Mouse (Mus musculus): ENCODE measurements around the gene 4930404N11Rik. TPM values are rescaled to one million over a fixed set of nuclear protein-coding genes. Genes with fewer than 3 reads are reported as not detected.

The 4930404N11Rik gene
- polyA plus RNA-seq, 1 experiment from 2014 or later, result 0.61 TPM

GRCm38 (mm10) chr10:81385603-81386306, 20.1 kb upstream of the 4930404N11Rik start:
- no peak overlapping the region for H3K27ac ChIP-seq
- peaks cover 37% of the 10 kb centered on the region for H3K4me1 ChIP-seq (replicated peaks)
- H3K9me3 ChIP-seq, result no peaks in the 10 kb centered on the region
- H3K36me3 ChIP-seq, result peaks cover 44% of the 10 kb centered on the region
- H3K27me3 ChIP-seq (ENCODE audit: insufficient read depth, poor library complexity, severe bottlenecking), result no peaks in the 10 kb centered on the region
- no peak for DNase-seq (ENCODE audit: low spot score)
- H3K4me3 ChIP-seq, result peak overlapping the region; percentile 98
- WGBS, result 86% methylated on average over 22 of the region's 22 CpGs

DNA sequence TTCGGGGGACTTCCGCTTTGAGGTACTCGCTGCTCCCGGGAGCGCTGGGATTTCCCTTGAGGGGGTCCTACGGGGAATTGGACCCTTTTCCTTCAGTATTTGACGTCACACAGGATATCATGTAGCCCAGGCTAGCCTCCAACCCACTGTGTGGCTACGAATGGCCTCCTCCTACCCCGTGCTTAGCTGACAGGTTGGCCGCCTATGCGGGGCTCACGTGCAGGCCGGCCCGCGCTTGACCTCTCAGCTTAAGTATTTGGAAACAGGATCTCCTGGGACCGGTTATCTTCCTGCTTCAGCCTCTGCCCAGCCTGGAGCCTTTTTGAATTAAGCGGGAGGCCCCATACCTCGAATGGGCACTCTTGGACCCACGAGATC, 19.0 kb upstream of the 4930404N11Rik start:
- Histone ChIP-seq H3K27me3 (ENCODE audit: insufficient read depth, poor library complexity, severe bottlenecking) (no peaks in the 10 kb centered on the region), H3K27ac (peak overlapping the region; percentile 91), H3K9me3 (no peaks in the 10 kb centered on the region), H3K4me1 (replicated peaks) (peaks cover 28% of the 10 kb centered on the region), H3K4me3 (peak overlapping the region; percentile 98), H3K36me3 (peaks cover 38% of the 10 kb centered on the region)
- no peak for DNase-seq (ENCODE audit: low spot score)
- WGBS, result under 1% methylated on average over 19 of the region's 19 CpGs

DNA sequence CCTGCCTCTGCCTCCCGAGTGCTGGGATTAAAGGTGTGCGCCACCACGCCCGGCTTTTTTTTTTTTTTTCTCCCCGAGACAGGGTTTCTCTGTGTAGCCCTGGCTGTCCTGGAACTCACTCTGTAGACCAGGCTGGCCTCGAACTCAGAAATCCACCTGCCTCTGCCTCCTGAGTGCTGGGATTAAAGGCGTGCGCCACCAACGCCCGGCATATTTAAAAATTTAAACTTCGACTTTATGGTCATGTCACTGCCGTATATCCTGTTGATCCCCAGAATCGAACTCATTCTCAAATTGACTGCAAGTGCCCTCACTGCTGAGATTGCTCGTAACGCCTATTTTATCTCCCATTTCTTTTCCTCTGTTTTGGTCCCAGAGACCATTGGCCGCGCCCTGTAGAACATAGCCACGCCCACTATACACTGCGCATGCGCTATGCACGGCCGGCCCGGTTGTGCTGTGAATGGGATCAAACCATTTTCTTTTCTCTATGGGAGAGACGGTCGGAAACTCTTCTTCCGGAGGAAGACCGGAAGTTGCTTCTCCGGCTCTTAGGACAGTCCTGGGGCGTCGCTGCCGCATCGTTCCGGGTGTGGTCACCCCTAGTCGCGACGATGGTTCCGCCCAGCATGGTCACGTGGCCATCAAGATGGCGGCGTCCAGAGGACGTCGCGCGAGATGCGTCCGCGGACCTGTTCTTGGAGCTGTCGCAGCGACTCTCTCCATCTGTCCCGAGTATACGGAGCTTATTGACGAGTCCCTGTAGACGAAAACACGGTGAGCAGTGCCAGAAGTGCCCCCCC, 18.4 kb upstream of the 4930404N11Rik start, which contains the start of the genes Dohh and Gm48551:
TSS of gene Dohh (plus strand) at position 627 of the 803 bp plus-strand sequence.
TSS of gene Gm48551 (plus strand) at position 665 of the 803 bp plus-strand sequence.
- DNase-seq (ENCODE audit: low spot score), result peak; percentile 98

GRCm38 (mm10) chr10:81382039-81382438, 16.4 kb upstream of the 4930404N11Rik start:
- 87% methylated on average over 5 of the region's 5 CpGs for WGBS
- H3K4me3 ChIP-seq, result no peak overlapping the region
- no peaks in the 10 kb centered on the region for H3K27me3 ChIP-seq (ENCODE audit: insufficient read depth, poor library complexity, severe bottlenecking)
- no peaks in the 10 kb centered on the region for H3K9me3 ChIP-seq
- H3K36me3 ChIP-seq, result peaks cover 14% of the 10 kb centered on the region
- no peak for DNase-seq (ENCODE audit: low spot score)
- peaks cover 30% of the 10 kb centered on the region for H3K4me1 ChIP-seq (replicated peaks)
- H3K27ac ChIP-seq, result 0 out of 2 replicates have a peak overlapping the region, but pooled peaks have one; percentile 12

More for the DNA sequence above, 18.4 kb upstream of the 4930404N11Rik start, which contains the start of the genes Dohh and Gm48551:
- H3K4me1 ChIP-seq (replicated peaks), result peaks cover 26% of the 10 kb centered on the region
- H3K27ac ChIP-seq, result peak within 1 kb of the TSS; percentile 91
- H3K9me3 ChIP-seq, result no peaks in the 10 kb centered on the region
- 9% methylated on average over 54 of the region's 54 CpGs for WGBS
- peak within 1 kb of the TSS; percentile 98 for H3K4me3 ChIP-seq
- peaks cover 33% of the 10 kb centered on the region for H3K36me3 ChIP-seq
- H3K27me3 ChIP-seq (ENCODE audit: insufficient read depth, poor library complexity, severe bottlenecking), result no peaks in the 10 kb centered on the region

DNA sequence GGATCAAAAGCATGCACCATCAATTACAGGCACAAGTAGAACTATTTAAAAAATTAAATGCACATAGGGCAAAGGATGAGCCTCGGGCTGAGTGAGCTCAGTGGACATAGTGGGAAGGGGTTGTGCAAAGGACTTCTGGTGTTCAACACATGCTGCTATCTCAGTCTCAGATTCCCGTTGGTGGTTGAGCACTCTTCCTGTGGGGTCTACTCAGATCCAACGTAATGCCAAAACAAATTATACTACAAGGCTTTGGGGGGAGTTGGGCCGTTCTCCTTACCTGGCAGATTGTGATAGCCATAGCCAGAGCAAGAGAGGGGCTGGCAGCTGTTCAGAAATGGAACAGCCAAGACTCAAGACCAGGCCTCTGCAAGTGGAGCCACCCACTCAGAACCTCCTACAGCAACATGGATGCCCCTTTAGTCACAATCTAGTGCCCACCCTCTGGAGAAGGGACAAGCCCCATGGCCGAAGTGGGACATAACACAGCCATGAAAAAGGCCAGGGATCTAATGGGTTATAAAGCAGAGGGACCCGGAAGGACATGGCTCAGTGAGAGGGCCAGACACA, 14.3 kb upstream of the 4930404N11Rik start:
- H3K4me3 ChIP-seq, result 0 out of 2 replicates have a peak overlapping the region, but pooled peaks have one; percentile 6
- peaks cover 17% of the 10 kb centered on the region for H3K36me3 ChIP-seq
- DNase-seq (ENCODE audit: low spot score), result no peak
- H3K4me1 ChIP-seq (replicated peaks), result peaks cover 35% of the 10 kb centered on the region
- H3K27me3 ChIP-seq (ENCODE audit: insufficient read depth, poor library complexity, severe bottlenecking), result no peaks in the 10 kb centered on the region
- WGBS, result 94% methylated on average over 6 of the region's 6 CpGs
- peak overlapping the region; percentile 64 for H3K27ac ChIP-seq
- H3K9me3 ChIP-seq, result no peaks in the 10 kb centered on the region

- H3K36me3 ChIP-seq, result peaks cover 24% of the 10 kb centered on the region
- WGBS, result 61% methylated on average over 3 of the region's 3 CpGs
- no peak for DNase-seq (ENCODE audit: low spot score)
- H3K27ac ChIP-seq, result peak overlapping the region; percentile 98
- H3K4me3 ChIP-seq, result peak overlapping the region; percentile 94
- no peaks in the 10 kb centered on the region for H3K27me3 ChIP-seq (ENCODE audit: insufficient read depth, poor library complexity, severe bottlenecking)
- H3K4me1 ChIP-seq (replicated peaks), result peaks cover 32% of the 10 kb centered on the region
- no peaks in the 10 kb centered on the region for H3K9me3 ChIP-seq
Observed at GRCm38 (mm10) chr10:81379183-81379553, 13.6 kb upstream of the 4930404N11Rik start.

DNA sequence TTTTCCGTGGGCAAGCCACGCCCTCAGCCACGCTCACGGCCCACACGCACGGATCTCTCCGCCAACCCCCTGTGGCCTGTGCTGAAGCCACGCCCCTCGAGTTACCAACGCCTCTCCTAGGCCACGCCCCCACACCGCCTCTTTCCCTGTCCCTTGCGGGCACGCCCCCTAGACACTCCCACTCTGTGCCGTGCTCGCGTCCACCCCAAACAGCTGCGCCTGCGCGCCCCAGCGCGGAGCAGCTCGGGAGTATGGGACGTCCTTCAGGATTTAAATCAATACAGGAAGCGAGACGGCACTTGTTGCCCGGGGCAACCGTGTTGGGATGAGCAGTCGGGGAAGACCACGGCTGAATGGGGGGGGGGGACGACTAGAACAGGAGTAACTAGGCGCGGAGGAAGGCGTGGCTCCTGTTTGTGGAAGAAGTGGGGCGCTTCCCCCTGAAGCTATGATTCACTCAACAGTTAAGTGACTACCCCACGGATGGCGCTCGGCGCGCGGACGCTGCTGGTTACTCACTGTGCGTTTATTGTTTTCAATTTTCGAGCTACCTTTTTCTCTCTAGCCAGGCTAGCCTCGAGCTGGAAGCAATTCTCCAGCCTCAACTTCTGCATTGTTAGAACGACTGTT, 13.1 kb upstream of the 4930404N11Rik start:
- Histone ChIP-seq H3K27me3 (ENCODE audit: insufficient read depth, poor library complexity, severe bottlenecking) (no peaks in the 10 kb centered on the region), H3K4me1 (replicated peaks) (peaks cover 32% of the 10 kb centered on the region), H3K36me3 (peaks cover 29% of the 10 kb centered on the region), H3K4me3 (peak overlapping the region; percentile 94), H3K27ac (peak overlapping the region; percentile 98), H3K9me3 (no peaks in the 10 kb centered on the region)
- WGBS, result under 1% methylated on average over 46 of the region's 46 CpGs
- DNase-seq (ENCODE audit: low spot score), result peak; percentile 100

GRCm38 (mm10) chr10:81377793-81378552, 12.4 kb upstream of the 4930404N11Rik start, which contains the start of gene Fzr1:
Fzr1 (minus strand) TSS chr10:81378516.
- Histone ChIP-seq H3K27ac (peak within 1 kb of the TSS; percentile 98), H3K4me1 (replicated peaks) (peaks cover 32% of the 10 kb centered on the region), H3K4me3 (peak within 1 kb of the TSS; percentile 94), H3K36me3 (peaks cover 36% of the 10 kb centered on the region), H3K27me3 (ENCODE audit: insufficient read depth, poor library complexity, severe bottlenecking) (no peaks in the 10 kb centered on the region), H3K9me3 (no peaks in the 10 kb centered on the region)
- WGBS, result 1% methylated on average over 59 of the region's 59 CpGs
- peak; percentile 21 for DNase-seq (ENCODE audit: low spot score)

DNA sequence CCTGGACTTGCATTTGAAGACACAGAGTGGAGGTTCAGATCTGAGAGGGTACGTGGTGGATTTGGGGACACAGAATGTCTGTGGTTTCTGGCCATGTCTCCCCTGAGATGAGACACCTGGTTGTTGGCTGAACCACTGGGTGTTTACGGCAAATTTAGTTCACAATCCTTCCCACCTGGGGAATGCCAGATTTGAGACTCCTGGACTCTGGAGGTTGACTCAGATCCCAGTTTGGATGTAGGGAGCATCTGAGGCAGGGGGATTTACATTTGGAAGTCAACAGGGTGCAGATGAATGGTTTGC, 11.7 kb upstream of the 4930404N11Rik start:
- H3K36me3 ChIP-seq, result peaks cover 43% of the 10 kb centered on the region
- H3K27me3 ChIP-seq (ENCODE audit: insufficient read depth, poor library complexity, severe bottlenecking), result no peaks in the 10 kb centered on the region
- DNase-seq (ENCODE audit: low spot score), result no peak
- WGBS, result 65% methylated on average over 2 of the region's 2 CpGs
- H3K4me1 ChIP-seq (replicated peaks), result peaks cover 32% of the 10 kb centered on the region
- H3K4me3 ChIP-seq, result peak overlapping the region; percentile 94
- peak overlapping the region; percentile 98 for H3K27ac ChIP-seq
- H3K9me3 ChIP-seq, result no peaks in the 10 kb centered on the region

- peaks cover 36% of the 10 kb centered on the region for H3K4me1 ChIP-seq (replicated peaks)
- H3K4me3 ChIP-seq, result peak overlapping the region; percentile 94
- H3K36me3 ChIP-seq, result peaks cover 48% of the 10 kb centered on the region
- WGBS, result 42% methylated on average over 6 of the region's 6 CpGs
- no peaks in the 10 kb centered on the region for H3K27me3 ChIP-seq (ENCODE audit: insufficient read depth, poor library complexity, severe bottlenecking)
- DNase-seq (ENCODE audit: low spot score), result no peak
- H3K9me3 ChIP-seq, result no peaks in the 10 kb centered on the region
- peak overlapping the region; percentile 98 for H3K27ac ChIP-seq
Observed at GRCm38 (mm10) chr10:81376561-81377361, 11.1 kb upstream of the 4930404N11Rik start.

GRCm38 (mm10) chr10:81375322-81375721, 9.7 kb upstream of the 4930404N11Rik start:
- Histone ChIP-seq H3K27ac (no peak overlapping the region), H3K9me3 (no peaks in the 10 kb centered on the region), H3K4me3 (0 out of 2 replicates have a peak overlapping the region, but pooled peaks have one; percentile 3), H3K27me3 (ENCODE audit: insufficient read depth, poor library complexity, severe bottlenecking) (no peaks in the 10 kb centered on the region), H3K36me3 (peaks cover 63% of the 10 kb centered on the region), H3K4me1 (replicated peaks) (peaks cover 36% of the 10 kb centered on the region)
- DNase-seq (ENCODE audit: low spot score), result no peak
- WGBS, result 97% methylated on average over 10 of the region's 10 CpGs
